Mouse (Mus musculus): ENCODE measurements around the gene Gm9887.

Gm9887 gene

DNA sequence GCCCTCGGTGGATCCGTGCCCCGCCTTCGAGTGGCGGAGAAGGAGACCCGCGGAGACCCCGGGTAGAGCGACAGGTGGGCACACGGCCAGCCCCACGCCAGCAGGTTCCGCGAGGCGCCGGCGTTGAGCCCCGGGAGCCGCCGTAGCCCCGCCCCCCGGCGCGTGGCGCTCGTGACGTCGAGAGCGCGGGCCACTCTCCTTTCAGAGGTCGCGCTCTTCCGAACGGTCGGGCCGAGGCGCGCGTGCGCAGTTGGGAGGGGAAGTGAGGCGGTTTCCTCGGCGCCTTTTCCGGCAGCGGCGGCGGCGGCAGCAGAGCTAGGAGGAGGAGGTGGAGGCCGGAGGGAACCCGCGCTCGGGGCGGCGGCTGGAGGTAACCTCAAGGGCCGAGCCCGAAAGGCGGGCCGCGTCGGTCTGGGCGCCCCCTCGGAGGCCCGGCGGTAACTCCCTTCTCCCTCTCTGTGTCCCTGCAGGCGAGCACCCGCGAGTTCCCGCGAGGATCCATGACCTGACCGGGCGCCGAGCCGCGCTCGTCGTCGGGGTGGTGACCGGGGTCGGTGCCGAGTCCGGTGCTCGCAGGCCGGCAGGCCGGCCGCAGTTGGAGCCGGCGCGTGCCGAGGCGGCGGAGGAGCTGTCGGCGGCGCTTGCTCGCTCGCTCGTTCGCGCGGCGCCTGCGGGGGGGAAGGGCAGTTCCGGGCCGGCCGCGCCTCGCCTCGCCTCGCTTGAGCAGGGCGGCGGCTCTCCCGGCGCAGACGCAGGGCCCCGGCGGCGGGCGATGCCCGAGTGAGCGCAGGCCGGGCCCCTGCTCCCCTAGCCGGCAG, at the start of gene Gm9887, which contains the start of gene Arf6:
Gm9887 (minus strand) TSS at position 605 of the 818 bp plus-strand sequence.
Arf6 (plus strand) TSS at position 297 of the 818 bp plus-strand sequence.
- in situ Hi-C loops (cut with MboI, MseI) = no loop called here

- in situ Hi-C loops (cut with MboI, MseI) = no loop called here
Measured at GRCm38 (mm10) chr12:69420716-69421115, 48.5 kb upstream of the Gm9887 start.

DNA sequence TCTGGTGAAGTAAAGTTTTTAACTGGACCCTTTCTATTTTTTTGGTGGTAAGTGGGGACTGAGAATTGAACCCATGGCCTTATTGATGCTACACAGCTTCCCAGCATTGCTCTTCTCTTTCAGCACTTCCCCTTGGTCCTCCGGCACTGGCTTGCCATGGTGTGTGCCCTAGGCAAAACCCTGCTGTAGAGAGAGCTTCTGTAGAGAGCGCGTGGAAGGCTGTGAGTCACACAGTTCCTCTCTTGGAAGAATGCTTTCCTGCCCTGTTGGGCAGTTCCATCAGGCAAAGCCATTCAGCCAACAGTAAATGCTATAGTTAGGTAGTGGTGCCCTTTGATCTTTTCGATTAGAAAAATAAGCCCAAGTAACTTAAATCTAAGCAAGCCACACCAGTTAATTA, 47.3 kb upstream of the Gm9887 start:
- in situ Hi-C loops (cut with MboI, MseI) = no loop called here

- in situ Hi-C loops (cut with MboI, MseI) = no loop called here
Measured at GRCm38 (mm10) chr12:69419017-69419605, 46.9 kb upstream of the Gm9887 start.

- in situ Hi-C loops (cut with MboI, MseI) = no loop called here
Measured at GRCm38 (mm10) chr12:69418606-69419005, 46.3 kb upstream of the Gm9887 start.

- in situ Hi-C loops (cut with MboI, MseI) = no loop called here
Measured at GRCm38 (mm10) chr12:69417701-69418291, 45.5 kb upstream of the Gm9887 start.

DNA sequence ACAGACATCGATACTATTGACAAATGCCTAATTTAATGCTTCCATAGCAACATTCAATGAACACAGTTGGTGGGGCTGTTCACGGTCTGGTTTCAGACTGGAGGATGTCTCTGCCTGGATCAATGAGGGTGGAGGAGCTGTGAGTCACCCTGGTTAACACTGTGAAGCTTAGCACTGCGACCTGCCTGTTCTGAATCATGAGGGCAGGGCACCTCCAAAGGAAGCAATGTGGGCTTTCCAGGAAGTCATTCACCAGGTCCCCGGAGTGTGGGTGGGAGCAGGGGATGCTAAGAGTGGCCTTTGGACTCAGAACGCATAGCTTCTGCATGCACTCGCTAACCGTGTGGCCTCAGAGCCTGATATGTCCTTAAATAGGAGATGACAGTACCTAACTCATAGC, 44.5 kb upstream of the Gm9887 start:
- in situ Hi-C loops (cut with MboI, MseI) = no loop called here

DNA sequence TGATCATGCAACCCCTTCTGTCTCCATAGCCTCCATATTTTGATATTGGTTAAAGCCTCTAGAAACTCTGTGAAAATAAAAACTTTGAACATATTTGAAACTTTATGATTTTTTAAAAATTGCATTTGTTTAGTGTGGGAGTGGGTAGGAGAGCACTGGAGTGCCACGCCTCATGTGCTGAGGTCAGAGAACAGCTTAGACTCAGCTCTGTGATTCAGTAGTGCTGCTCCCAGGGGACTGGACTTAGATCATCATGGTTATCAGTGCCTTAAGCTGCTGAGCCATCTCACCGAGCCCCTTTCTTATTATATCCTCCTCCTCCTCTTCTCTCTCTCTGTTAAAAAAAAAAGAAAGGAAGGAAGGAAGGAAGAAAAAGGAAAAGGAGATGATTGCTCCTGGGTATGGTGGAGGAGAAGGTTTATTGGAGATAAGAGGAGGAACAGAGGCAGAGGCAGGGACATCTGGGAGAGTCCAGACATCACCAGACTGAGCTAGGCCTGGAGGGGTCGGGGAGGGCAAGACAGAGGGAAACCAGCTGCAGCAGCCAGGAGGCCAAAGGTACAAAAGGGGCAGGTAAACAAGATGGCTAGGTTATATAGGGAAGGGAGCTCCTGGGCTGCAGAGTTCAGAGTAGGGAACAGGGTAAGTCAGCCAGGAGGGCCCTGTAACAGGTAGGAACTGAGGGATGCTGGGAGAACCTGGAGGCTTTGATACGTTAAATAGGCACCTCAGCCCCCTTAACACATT, 42.7 kb upstream of the Gm9887 start:
- in situ Hi-C loops (cut with MboI, MseI) = no loop called here

DNA sequence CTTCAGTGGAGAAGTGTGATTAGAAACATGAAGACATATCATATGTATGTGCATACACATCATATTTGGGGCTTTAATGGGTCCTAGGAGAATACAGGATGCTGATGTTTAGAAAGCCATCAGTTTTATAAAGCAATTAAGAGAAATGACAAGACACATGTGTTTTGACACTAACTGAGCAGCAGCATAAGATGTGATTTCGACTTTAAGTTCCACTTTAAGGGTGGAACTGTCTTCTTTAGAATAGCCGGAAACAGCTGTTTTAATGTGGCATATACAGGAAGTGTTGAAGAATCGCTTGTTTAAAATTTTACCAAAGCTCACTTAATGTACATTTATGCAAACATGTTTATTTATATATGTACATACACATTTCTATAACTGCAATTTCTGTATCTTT, 41.0 kb upstream of the Gm9887 start:
- in situ Hi-C loops (cut with MboI, MseI) = no loop called here

- in situ Hi-C loops (cut with MboI, MseI) = no loop called here
Measured at GRCm38 (mm10) chr12:69411936-69412335, 39.7 kb upstream of the Gm9887 start.

- in situ Hi-C loops (cut with MboI, MseI) = no loop called here
Measured at GRCm38 (mm10) chr12:69410767-69411166, 38.5 kb upstream of the Gm9887 start.

GRCm38 (mm10) chr12:69402594-69403167, 30.4 kb upstream of the Gm9887 start:
- in situ Hi-C loops (cut with MboI, MseI) = no loop called here

DNA sequence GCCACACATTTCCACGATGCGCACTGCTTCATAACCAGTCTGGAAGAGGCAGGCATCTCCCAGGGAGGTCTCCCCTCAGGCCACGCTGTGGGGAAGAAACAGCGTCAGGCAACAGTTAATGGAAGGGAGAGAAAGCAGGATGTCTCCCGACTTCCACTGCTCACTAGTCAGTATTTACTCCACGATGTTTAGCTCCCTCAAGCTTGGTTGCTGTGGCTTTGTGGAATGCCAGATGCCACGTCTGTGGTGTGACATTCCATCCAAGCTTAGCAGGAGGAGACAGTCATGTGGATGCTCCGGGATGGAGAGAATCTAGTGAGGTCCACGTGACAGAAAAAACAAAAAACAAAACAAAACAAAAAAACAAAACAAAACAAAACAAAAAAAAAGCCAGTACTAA, 29.8 kb upstream of the Gm9887 start:
- in situ Hi-C loops (cut with MboI, MseI) = no loop called here

DNA sequence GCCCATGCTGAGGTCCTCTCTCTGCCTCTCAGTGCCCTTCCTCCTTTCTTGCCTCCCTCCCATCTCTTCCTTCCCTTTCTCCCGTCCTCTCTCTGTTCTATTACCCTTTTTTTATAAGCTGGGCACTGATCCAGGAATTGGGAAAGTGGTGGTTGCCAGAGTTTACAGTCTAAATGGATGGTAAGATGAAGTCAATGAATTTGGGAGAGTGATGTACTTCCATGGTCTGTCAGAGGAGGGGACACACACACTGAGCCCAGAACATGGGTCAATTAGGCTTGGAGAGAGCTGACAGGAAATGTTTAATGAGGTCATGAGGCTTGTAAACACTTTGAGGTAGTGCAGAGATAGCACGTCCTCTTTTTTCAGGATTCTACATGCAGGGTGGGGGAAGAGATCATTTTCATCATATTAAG, 28.6 kb upstream of the Gm9887 start:
- in situ Hi-C loops (cut with MboI, MseI) = no loop called here

DNA sequence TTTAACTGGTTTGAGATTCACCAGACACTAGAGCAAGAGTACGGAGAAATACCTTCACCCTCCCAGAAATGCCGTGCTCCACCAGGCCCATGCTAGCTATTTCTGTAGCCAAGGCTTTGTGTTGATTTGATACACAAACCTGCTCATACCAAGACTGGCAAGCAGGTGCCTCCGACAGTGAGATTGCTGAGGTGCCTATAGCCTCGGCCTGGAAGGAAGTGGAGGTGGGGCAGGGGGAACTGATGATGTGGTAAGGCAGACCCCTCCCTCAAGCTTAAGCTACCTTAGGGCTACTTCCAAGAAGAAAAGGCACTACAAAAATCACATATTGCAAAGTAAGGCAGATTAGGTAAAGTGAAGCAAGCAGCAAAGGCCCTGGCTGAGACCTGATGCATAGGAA, 28.1 kb upstream of the Gm9887 start:
- in situ Hi-C loops (cut with MboI, MseI) = no loop called here

- in situ Hi-C loops (cut with MboI, MseI) = no loop called here
Measured at GRCm38 (mm10) chr12:69394456-69394855, 22.2 kb upstream of the Gm9887 start.

GRCm38 (mm10) chr12:69393076-69393475, 20.8 kb upstream of the Gm9887 start:
- in situ Hi-C loops (cut with MboI, MseI) = no loop called here

DNA sequence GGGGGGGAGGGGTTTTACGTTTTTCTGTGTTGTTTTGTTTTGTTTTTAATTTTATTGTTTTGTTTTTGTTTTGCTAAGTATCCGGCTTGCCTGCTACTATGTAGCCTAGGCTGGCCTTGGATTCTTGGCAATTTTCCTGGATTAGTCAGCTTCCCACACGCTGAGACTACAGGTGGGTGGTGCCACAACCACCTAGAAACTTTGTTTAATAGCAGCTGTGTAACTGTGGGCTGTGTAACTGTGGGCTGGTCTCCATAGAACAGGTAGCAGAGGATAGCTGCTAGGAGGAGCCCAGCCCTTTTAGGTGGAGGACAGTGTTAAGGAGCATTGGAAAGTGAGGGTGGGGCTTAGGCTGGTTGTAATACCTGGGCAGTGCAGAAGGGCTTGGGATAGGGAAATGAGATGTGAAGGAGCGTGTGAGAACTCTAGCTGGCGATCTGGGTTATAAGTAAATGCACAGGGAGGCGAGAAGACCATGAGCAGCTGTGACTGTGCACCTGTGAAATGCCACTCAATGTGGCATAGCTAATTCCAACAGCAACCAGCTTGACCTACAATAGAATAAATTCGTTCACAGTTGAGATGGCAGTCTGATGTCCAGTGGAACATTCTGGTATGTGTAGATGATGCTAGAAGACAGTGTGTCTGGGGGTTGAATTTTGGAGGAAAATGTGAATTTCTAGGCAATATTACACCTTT, 17.9 kb upstream of the Gm9887 start:
- in situ Hi-C loops (cut with MboI, MseI) = no loop called here

DNA sequence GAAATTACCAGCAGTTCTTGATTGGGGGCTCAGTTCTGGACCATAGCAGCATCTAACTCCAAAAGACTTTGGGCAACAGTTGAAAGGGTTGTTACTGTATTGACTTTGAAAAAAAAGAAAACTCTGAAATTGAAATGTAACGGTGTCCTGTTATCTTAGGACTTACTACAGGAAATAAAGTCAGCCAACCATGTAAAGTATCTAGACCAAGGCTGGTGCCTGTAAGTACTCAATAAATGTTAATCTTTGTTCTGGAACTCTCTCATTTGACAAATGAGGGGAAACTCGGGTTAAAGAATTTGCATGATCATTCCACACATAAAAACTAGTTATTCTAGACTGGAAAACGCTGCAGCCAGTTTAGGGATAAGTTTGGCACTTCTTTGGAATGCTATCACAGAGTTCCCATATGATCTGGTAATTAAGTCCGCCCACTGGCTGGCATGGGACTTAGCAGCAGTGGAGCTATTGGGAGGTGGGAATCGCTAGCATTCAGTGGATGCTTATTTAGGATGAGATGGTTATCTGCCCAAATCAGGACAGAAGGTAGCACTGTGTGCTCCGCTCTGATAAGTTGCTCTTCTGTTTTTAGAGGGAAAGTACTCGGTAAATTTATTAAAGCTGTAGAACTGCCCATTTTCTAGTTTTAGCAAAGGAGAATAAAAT, 17.1 kb upstream of the Gm9887 start:
- in situ Hi-C loops (cut with MboI, MseI) = no loop called here

DNA sequence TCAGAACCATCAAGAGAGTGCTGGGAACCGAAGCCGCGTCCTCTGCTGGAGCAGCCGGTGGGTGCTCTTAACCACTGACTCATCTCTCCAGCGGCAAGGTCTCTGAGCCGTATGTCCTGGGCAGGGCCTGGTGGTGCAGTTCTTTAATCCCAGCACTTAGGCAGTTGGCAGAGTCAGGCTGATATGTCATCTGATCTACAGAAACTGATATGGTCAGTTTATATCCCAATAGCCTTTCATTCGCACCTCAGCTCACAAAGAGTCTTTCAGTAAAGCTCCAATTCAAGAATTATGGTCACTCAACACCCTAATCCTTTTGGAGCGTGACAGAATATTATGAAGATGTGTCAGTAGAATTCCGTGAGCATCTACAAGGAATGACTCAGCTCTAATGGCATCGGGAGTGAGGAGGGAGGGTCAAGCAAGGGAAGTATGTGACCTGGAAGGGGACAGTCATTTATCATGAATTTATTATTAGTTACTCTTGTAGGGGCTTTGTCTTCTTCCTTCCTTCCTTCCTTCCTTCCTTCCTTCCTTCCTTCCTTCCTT, 16.1 kb upstream of the Gm9887 start:
- in situ Hi-C loops (cut with MboI, MseI) = no loop called here

All from regulatory T cell (primary cell).